Mouse (Mus musculus) midbrain, embryonic 10.5 days (tissue): ENCODE results near the gene Xlr5a. TPM values are rescaled to one million over a fixed set of nuclear protein-coding genes. Genes with fewer than 3 reads are reported as not detected.
"Not testable (repeated sequence)": the region's sequence is repeated elsewhere in the genome, so short reads cannot be mapped to it uniquely, and the experiment has no call there.

ENCODE experiments used
- DNase-seq: peaks from one replicate; pipeline ENCODE4 v3.0.0-alpha.2; 2017; ENCODE audit warnings: low spot score
- H3K27ac ChIP-seq: fragments of 300-500 bp; sonication (generic); replicated peaks from 2 replicates; pipeline ENCODE4 v1.5.1; 2016; ENCODE audit warnings: mild to moderate bottlenecking
- H3K27me3 ChIP-seq: fragments of 300-500 bp; sonication (generic); 2 replicates; pipeline ENCODE4 v1.6.1; 2016; ENCODE audit warnings: low read depth, mild to moderate bottlenecking; ENCODE audit not compliant: poor library complexity, severe bottlenecking
- H3K36me3 ChIP-seq: fragments of 300-500 bp; sonication (generic); 2 replicates; pipeline ENCODE4 v1.6.1; 2016; ENCODE audit warnings: mild to moderate bottlenecking, moderate library complexity
- H3K4me1 ChIP-seq: fragments of 300-500 bp; sonication (generic); 2 replicates; pipeline ENCODE4 v1.6.1; 2016
- H3K4me3 ChIP-seq: fragments of 300-500 bp; sonication (generic); 2 replicates; pipeline ENCODE4 v1.5.1; 2016; ENCODE audit warnings: mild to moderate bottlenecking, moderate library complexity
- H3K9me3 ChIP-seq: fragments of 300-500 bp; sonication (generic); replicated peaks from 2 replicates; pipeline ENCODE4 v1.6.1; 2016; ENCODE audit warnings: mild to moderate bottlenecking
- WGBS: fragments of 180-500 bp; shearing (Covaris S2); methylation state at CpG from one replicate; pipeline ENCODE4 v1.1.7; 2016; 5-methylcytosine and 5-hydroxymethylcytosine counted together
- polyA plus RNA-seq: library from polyadenylated mRNA; unstranded; fragments of >200 nt; fragmentation: Nextera tagmentation; extraction: Ambion mirVana; gene quantifications from 2 replicates; pipeline ENCODE4 v1.2.1, GENCODE M21; 2016

The Xlr5a gene
- not detected in 2 replicates for polyA plus RNA-seq

- H3K4me1 ChIP-seq, H3K36me3 ChIP-seq, H3K9me3 ChIP-seq, H3K4me3 ChIP-seq, H3K27me3 ChIP-seq, DNase-seq, H3K27ac ChIP-seq: not testable (repeated sequence)
- 91% methylated on average over 15 of the region's 17 CpGs for WGBS
These were observed at the start of gene Xlr5a, which contains the start of gene Xlr5c for GRCm38 (mm10) chrX:73292876-73293275. Gene Xlr5a (minus strand): TSS chrX:73292976. Gene Xlr5c (minus strand): TSS chrX:73292976.

DNA sequence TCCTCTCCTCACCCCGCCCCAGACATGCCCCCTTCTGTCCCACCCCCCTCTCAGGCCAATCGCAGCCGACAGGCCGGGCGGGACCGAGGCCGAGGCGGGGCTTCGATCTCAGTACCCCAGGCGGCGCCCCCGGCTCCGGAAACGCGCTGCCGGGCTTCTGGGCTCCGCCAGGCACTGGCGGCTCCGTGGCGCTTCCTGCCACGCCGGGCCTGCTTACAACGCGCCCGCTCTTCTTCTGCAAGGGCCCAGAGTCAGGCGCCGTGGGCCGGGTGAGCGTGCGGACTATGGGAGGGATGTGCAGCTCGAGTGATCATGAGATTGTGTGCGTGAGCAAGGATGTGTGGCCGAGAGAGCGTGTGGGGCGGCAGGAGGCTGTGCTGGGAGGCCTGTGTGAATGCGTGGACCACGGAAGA lies 49.7 kb upstream of the Xlr5a start, which contains the start of gene Zfp275:
TSS of gene Zfp275 (plus strand) at position 139 of the 413 bp plus-strand sequence.
- Histone ChIP-seq H3K9me3 (no peaks in the 10 kb centered on the region), H3K4me3 (peak within 1 kb of the TSS; percentile 65), H3K36me3 (peaks cover 8% of the 10 kb centered on the region; the same call in 1 of the 2 replicates), H3K4me1 (peaks cover 9% of the 10 kb centered on the region), H3K27me3 (peaks cover 28% of the 10 kb centered on the region), H3K27ac (peak within 1 kb of the TSS; percentile 90)
- DNase-seq = peak; percentile 76
- WGBS = 18% methylated on average over 37 of the region's 37 CpGs

GRCm38 (mm10) chrX:73342068-73342467 lies 49.3 kb upstream of the Xlr5a start:
- Histone ChIP-seq H3K4me3 (peak overlapping the region; percentile 65), H3K4me1 (peaks cover 9% of the 10 kb centered on the region), H3K9me3 (no peaks in the 10 kb centered on the region), H3K36me3 (peaks cover 8% of the 10 kb centered on the region; the same call in 1 of the 2 replicates), H3K27ac (0 out of 2 replicates have a peak overlapping the region, but pooled peaks have one; percentile 90), H3K27me3 (peaks cover 28% of the 10 kb centered on the region)
- no peak for DNase-seq
- 47% methylated on average over 3 of the region's 3 CpGs for WGBS

GRCm38 (mm10) chrX:73341473-73341872 lies 48.7 kb upstream of the Xlr5a start:
- Histone ChIP-seq H3K4me3 (no peak overlapping the region), H3K27ac (no peak overlapping the region), H3K9me3 (no peaks in the 10 kb centered on the region), H3K4me1 (peaks cover 9% of the 10 kb centered on the region), H3K27me3 (peaks cover 28% of the 10 kb centered on the region), H3K36me3 (peaks cover 8% of the 10 kb centered on the region; the same call in 1 of the 2 replicates)
- no peak for DNase-seq
- 67% methylated on average over 1 of the region's 1 CpGs for WGBS

DNA sequence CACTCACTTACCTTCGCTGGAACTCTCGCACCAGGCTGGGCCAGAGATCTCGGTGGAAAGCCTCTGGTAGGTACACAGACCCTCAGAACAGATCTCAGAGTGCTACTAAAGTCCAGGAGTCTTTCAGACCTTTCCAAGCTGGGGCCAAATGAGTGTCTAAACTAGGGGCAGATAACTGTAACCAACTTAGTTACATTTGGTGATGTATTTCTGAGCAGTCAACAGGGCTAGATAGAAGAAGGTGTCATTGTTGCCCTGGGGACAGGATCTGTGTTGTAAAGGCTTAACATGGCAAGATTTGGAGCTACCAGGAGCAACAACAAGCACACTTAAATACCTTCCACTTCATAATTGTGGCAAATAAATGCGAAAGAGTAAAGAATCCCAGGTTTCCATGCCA lies 44.0 kb upstream of the Xlr5a start, which contains the start of gene Gm45015:
TSS of gene Gm45015 (minus strand) at position 101 of the 400 bp plus-strand sequence.
- Histone ChIP-seq H3K4me1 (no peaks in the 10 kb centered on the region), H3K36me3 (no peaks in the 10 kb centered on the region), H3K9me3 (no peaks in the 10 kb centered on the region), H3K27ac (no peak within 1 kb of the TSS), H3K27me3 (peaks cover 22% of the 10 kb centered on the region), H3K4me3 (no peak within 1 kb of the TSS)
- 89% methylated on average over 4 of the region's 4 CpGs for WGBS
- no peak for DNase-seq

DNA sequence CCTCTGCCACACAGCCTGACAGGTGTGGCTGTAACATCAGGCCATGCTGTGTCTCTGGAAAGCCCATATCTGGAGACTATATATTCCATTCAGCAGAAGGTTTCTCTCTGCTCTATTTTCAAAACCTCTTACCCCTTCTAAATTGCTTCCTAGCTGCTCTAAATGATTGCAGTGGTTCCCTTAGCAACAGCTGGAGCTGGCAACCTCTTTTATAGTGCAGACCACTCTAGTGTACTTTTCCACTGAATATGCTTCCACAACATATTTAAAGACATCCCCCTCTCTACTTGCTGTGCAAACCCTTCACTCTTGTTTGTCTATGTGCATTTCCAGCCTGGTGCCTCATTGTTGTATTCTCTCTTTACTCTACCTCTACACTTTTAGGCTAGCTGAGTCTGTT lies 40.8 kb upstream of the Xlr5a start:
- H3K4me3 ChIP-seq = no peak overlapping the region
- no peak overlapping the region for H3K27ac ChIP-seq
- peaks cover 22% of the 10 kb centered on the region for H3K27me3 ChIP-seq
- H3K9me3 ChIP-seq = no peaks in the 10 kb centered on the region
- H3K4me1 ChIP-seq = no peaks in the 10 kb centered on the region
- DNase-seq = no peak
- no peaks in the 10 kb centered on the region for H3K36me3 ChIP-seq

DNA sequence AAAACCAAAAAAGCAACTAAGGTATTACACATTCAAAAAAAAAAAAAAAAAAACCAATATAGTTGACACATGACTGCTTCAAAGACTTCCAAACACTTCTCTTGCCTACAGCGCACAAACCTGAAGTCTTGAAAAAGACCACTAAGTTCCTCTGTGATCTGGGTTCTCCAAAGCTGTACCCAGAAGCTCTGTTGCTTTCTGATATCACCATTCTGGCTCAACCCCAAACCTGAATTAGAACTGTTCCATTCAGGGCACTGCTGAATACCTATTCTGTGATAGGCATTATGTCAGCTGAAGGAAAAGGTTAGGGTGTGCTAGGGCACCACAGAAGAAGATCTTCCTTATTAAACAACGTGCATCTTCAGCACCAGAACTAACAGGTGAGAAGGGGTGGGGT lies 34.4 kb upstream of the Xlr5a start:
- H3K36me3 ChIP-seq = no peaks in the 10 kb centered on the region
- 90% methylated on average over 2 of the region's 2 CpGs for WGBS
- no peak overlapping the region for H3K4me3 ChIP-seq
- no peaks in the 10 kb centered on the region for H3K9me3 ChIP-seq
- H3K4me1 ChIP-seq = no peaks in the 10 kb centered on the region
- DNase-seq = no peak
- H3K27ac ChIP-seq = no peak overlapping the region
- H3K27me3 ChIP-seq = 0 out of 2 replicates have a peak, but pooled peaks cover 9% of the 10 kb centered on the region

GRCm38 (mm10) chrX:73321029-73321428 lies 28.3 kb upstream of the Xlr5a start:
- Histone ChIP-seq H3K4me1 (no peaks in the 10 kb centered on the region), H3K27ac (no peak overlapping the region), H3K27me3 (no peaks in the 10 kb centered on the region), H3K9me3 (no peaks in the 10 kb centered on the region), H3K4me3 (no peak overlapping the region), H3K36me3 (no peaks in the 10 kb centered on the region)
- DNase-seq = no peak
- 78% methylated on average over 3 of the region's 3 CpGs for WGBS

- Histone ChIP-seq H3K36me3 (no peaks in the 10 kb centered on the region), H3K4me3 (no peak overlapping the region), H3K4me1 (no peaks in the 10 kb centered on the region), H3K27ac (no peak overlapping the region), H3K9me3 (no peaks in the 10 kb centered on the region), H3K27me3 (peaks cover 4% of the 10 kb centered on the region; the same call in 1 of the 2 replicates)
- no peak for DNase-seq
- WGBS = 48% methylated on average over 3 of the region's 3 CpGs
These were observed 19.7 kb upstream of the Xlr5a start for GRCm38 (mm10) chrX:73312522-73312921.

DNA sequence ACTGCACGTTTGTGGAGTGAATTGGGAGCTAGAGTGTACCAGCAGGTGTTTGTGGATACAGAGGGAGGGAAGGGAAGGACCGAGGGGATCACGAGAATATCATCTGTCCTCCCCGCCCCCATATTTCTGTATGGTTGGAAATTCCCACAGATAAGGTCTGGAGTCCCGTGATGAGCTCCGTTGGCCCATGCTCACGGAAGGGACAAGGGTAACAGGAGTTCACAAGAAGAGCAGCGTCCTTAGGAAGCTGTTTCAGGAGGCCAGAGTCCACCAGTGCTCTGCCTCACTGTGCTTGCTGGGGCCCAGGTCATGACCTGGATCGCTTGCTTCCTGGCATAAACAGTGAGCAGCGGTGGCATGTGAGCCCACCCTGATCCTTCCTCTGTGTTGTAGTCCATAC lies 3.0 kb upstream of the Xlr5a start:
- not testable (repeated sequence) for H3K4me3 ChIP-seq, DNase-seq, H3K27ac ChIP-seq, H3K36me3 ChIP-seq, H3K27me3 ChIP-seq, H3K9me3 ChIP-seq, H3K4me1 ChIP-seq
- 84% methylated on average over 8 of the region's 10 CpGs for WGBS

GRCm38 (mm10) chrX:73265270-73265669 lies 27.5 kb downstream of the Xlr5a start, which contains the start of gene Xlr3c:
Gene Xlr3c (minus strand): TSS chrX:73265390.
- 90% methylated on average over 14 of the region's 14 CpGs for WGBS
- not testable (repeated sequence) for H3K4me3 ChIP-seq, DNase-seq, H3K36me3 ChIP-seq, H3K4me1 ChIP-seq, H3K27ac ChIP-seq, H3K27me3 ChIP-seq, H3K9me3 ChIP-seq

DNA sequence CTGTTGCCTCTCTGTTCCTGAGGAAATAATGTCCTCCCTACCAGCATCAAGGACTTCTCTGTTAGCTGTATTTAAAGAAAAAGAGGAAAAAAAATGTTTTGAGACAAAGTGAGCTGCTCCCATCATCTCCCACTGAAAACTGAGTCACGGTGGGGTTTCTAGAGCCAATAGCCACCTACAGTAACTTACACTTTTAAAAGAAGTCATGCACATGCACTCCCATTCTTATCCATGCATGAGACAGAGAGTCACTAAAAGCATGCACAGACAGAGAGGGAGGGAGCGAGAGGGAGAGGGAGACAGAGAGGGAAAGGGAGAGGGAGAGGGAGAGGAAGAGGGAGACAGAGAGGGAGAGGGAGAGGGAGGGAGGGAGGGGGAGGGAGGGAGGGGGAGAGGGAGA lies 30.3 kb downstream of the Xlr5a start:
- not testable (repeated sequence) for H3K27ac ChIP-seq, H3K36me3 ChIP-seq, H3K27me3 ChIP-seq, H3K4me3 ChIP-seq, H3K4me1 ChIP-seq, DNase-seq, H3K9me3 ChIP-seq
- 89% methylated on average over 1 of the region's 2 CpGs for WGBS

- H3K36me3 ChIP-seq, H3K4me3 ChIP-seq, H3K9me3 ChIP-seq, H3K4me1 ChIP-seq, H3K27me3 ChIP-seq, H3K27ac ChIP-seq, DNase-seq: not testable (repeated sequence)
- 84% methylated on average over 14 of the region's 14 CpGs for whole genome bisulfite sequencing
These were observed 49.9 kb downstream of the Xlr5a start, which contains the start of gene Xlr4c for GRCm38 (mm10) chrX:73242821-73243325. Gene Xlr4c (minus strand): TSS chrX:73243130.
